Mouse (Mus musculus) spleen, adult 12 weeks (tissue): ENCODE data around the gene Lbh.
A peak's percentile ranks its signal among the peaks of the same experiment; 100 is the strongest.

ENCODE experiments used
- DNase-seq: peaks from one replicate; pipeline ENCODE4 v3.0.0; 2022; ENCODE audit warnings: low spot score

Gene Lbh

DNA sequence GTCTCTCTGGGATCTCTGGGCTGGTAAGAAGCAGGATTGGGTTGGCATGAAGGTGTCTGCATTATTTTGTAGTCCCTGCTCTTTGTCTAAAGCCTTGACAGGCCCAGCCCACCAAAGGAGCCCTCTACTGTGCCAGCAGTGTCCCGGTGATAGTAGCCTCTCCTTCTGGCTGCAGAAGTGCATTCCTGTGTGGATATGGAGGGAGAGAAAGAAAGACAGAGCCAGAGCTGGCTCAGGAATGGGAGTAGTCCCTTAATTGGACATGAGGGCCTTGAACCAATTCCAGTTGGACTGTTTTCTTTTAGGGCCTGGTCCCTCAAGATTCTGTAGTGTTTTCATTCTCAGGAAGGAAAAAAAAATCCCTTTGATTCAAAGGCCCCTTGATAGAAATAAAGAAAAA is 6.4 kb upstream of the Lbh start:
- no peak for DNase-seq

DNA sequence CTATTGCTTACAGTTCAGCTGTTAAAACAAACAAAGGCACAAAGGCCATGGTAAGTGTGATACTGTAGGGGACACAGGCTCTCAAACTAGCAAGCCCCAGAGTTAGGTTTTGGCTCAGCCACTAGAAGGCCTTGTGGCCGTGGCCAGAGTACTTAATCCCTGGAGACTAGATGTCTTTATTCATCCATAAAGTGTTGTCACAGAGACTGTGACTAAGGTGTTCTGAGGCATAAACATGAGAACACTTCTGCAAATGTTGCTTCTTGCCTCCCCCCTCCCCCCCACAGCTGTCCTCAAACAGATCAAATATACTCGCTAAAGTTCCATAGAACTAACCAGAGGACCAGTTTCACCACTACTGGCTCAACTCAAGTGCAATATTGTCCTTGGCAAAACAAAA is 4.0 kb upstream of the Lbh start:
- DNase-seq = no peak

DNA sequence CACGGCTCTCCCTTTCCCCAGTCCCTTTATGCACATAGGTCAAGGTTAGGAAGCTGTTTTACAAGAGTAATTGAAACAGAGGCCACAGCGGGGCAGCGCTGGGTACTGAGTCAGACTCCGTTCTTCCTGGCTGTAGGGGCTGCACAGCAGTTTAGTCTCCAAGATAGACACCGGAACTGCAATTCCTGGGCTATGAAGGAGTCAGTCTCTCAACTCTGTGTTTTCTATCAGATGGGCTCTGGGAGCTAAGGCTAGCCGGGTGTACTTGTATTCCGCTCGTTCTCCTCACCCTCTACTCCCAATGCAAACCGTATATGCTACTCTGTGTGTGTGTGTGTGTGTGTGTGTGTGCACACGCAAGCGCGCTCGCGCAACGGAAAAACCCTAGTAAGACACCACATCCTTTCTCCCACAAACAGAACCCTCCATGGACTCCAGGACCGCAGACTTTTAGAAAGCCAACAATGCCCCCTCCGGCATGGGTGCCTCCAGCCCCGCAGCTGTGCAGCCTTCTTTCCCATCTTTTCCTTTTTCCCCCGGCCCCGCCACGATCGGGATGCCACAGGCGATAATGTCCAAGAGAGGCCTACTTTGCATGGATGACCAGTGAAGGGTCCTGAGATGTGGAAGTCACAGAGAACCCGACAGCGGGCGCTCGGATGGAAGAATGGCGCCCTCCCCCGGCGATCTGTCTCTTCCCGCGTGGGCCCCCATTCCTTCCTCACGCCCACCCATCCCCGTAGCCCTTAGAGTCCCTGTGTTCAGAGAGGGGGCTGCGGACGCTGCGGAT is 669 bp upstream of the Lbh start:
- peak; percentile 26 for DNase-seq

DNA sequence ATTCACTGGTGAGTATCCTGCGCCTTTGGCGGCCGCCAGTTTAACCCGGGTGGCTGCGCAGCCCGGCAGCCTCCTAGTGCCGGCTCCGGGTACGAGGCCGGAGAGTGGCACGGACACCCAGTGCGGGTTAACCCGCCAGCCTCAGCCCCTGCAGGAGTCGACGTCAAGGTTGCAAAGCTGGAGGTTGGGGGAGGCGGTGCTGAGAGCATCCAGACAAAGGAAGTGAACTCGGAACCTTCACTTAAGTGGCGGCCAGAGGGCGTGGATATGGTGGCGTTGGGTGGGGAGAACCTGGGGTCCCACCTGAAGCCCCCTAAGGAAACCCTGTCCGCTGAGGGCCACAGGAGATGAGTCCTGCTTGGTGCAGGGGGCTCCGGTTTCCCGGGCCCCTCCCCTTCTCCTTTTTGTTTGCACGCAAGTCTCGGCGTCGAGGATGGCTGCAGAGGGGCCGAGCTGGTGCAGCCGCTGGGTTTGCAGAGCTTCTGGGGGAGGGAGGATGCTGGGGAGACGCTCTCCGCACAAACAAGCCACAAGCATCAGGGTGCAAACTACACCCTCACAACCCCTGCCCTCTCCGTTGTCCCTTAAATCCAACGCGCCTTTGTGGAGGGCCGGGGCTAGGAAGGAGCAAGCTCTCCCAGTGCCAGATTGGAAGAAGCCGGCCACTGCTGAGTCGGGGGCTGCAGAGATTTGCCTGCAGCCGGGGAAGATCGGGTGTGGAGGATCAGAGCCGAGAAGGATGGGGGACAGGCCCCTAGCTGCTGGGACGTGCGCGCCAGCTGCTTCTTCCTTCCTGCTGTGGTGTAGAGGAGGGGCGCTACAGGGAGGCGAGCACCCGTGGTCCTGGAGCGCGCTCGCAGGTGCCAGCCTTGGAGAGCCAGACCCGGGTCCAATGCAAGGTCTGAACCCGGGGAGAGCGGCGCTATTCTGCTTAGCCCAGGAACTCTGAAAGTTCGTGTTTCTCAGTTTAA is 751 bp downstream of the Lbh start:
- DNase-seq = peak; percentile 29

- DNase-seq = no peak
These were observed 1.5 kb downstream of the Lbh start for GRCm38 (mm10) chr17:72919641-72920040.

- no peak for DNase-seq
These were observed 2.3 kb downstream of the Lbh start for GRCm38 (mm10) chr17:72920430-72920829.

DNA sequence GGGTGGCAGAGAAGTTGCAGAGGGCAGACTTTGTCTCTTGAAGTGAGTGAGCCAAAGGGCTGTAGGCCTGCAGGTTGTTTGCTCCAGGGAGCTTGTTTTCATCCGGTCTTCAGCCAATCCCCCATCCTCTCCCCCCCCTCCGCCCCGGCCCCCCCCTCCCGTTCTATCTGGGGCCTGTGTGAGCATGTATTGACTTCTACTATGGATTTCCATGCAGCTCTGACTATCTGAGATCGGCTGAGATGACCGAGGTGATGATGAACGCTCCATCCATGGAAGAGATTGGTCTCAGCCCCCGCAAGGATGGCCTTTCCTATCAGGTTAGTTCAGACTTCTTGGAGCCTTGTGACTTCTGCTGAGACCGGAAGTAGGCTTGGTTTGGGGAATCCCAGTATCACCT is 2.9 kb downstream of the Lbh start:
- DNase-seq = no peak

- DNase-seq = no peak
These were observed 4.1 kb downstream of the Lbh start for GRCm38 (mm10) chr17:72922206-72922605.

GRCm38 (mm10) chr17:72923283-72923682 is 5.2 kb downstream of the Lbh start:
- DNase-seq = no peak

GRCm38 (mm10) chr17:72924295-72924694 is 6.2 kb downstream of the Lbh start:
- DNase-seq = no peak

GRCm38 (mm10) chr17:72925111-72925510 is 7.0 kb downstream of the Lbh start:
- DNase-seq = peak; percentile 29

DNA sequence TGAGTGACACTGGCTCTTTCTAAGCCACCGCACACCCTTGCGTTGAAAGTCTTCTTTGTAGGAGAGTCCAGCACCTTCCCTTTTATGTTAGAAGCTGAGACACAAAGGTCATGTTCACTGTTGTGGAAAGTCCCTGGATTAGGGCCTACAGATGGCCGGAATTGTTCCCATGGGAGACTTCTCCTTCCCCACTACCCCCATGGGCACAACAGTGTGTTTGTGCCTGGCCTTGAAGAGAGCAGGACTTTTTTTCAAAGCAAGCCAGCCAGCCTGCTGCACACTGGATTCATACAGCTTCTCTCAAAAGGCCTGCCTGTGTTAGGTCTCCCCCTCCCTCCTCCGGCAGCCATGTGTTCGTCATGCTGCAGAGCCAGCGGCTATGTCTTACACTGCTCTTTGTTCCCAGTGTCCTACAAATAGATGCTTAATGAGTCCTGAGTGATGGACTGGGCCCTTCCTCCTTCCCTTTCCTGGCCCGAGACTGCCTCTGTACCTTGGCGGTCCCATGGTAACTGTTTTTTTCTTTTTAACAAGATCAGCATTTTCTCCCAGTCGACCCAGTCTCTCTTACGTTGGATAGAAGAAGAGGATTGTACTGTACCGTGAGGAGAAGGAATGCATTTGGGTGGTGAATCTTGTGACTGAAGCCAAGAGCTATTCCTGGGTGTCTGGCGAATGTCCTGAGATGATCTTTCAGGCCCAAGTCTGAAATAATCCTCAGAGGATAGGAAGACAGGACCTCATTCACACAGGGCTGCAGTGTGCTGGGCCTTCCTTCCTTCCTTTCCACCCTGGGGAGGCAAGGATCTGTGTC is 7.9 kb downstream of the Lbh start:
- no peak for DNase-seq

GRCm38 (mm10) chr17:72926994-72927393 is 8.9 kb downstream of the Lbh start:
- no peak for DNase-seq

GRCm38 (mm10) chr17:72933116-72933515 is 15.0 kb downstream of the Lbh start:
- DNase-seq = no peak

GRCm38 (mm10) chr17:72934146-72934545 is 16.0 kb downstream of the Lbh start:
- no peak for DNase-seq

GRCm38 (mm10) chr17:72934653-72935052 is 16.5 kb downstream of the Lbh start:
- DNase-seq = no peak

GRCm38 (mm10) chr17:72935921-72936320 is 17.8 kb downstream of the Lbh start:
- no peak for DNase-seq

DNA sequence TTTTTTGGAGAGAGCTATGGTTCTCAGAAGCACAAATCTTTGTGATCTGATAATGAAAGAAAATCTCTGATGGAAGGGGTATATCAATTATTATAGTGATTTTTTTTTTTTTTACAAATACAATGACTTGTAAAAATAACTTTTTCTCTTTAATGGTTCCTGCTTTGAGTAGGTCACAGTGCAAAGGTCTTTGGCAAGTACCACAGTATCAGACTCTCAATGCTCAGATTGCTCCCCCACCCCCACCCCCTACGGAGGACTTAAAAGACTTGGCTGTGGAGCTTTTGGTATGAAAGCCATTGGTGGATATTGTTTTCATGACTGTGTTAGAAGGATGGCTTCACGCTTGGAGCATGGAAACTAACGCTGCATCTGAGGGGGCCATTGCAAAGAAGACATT is 18.2 kb downstream of the Lbh start:
- no peak for DNase-seq

DNA sequence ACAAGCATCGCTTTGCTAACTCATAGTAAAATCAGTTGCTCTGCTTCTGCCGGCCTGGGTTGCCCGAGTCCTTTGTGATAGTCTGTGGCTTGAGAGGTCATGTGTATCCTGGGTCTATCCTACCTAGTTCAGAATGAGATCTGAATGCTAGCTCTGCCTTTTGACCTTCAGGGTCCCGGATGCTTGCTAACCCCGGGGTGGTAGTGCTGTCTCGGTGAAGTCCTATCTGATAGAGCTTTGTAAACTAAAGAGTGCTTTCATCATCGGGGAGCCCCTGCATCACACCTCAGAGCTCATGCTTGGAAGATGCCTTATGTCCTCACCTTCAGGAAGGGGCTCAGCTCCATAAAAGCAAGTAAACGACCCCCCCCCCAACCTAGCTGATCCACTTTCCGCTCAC is 19.1 kb downstream of the Lbh start:
- DNase-seq = no peak

DNA sequence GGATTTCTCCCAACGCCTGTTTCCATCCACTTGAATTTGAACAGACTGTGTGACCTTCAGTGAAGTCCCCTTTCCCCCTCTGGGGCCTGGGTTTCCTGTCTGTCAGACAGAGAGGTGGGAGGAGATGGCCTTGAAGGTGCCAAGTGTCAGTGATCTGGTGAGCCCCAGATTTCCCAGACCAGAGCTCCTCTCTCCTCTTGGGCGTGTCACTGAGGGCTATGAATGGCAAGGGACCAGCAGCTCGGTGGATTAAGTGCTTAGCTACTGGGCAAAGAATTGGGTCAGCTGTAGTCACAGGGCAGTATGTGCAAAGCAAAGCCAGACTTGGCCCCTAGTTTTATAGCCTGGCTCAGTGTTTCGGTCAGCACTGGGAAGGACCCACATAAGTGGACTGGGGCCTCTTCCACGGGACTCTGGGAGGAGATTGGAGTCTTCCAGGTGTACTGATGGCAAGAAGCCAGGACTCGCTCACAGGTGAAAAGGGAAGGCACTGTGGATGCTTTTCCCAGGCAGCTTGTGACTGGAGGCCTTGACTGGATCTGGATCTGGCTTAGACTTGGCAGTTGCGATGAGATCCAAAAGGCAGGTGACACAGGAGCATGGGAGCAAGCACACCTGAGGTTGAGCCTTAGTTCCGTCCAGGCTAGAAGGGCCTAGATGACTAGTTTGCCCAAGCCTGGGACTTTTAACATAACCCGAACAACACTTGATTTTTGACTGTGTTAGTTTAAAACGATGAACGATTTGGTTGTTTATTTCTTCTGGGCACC is 20.1 kb downstream of the Lbh start:
- no peak for DNase-seq

GRCm38 (mm10) chr17:72938871-72939568 is 20.9 kb downstream of the Lbh start:
- DNase-seq = no peak
